Mouse (Mus musculus): ENCODE measurements around the gene Hmcn2.

The Hmcn2 gene

GRCm38 (mm10) chr2:31305684-31306083 is 8.5 kb upstream of the Hmcn2 start:
- no peak for DNase-seq (ENCODE audit: low spot score)

- DNase-seq (ENCODE audit: low spot score) = no peak
Measured at GRCm38 (mm10) chr2:31308257-31308656, 6.0 kb upstream of the Hmcn2 start.

- DNase-seq (ENCODE audit: low spot score) = no peak
Measured at GRCm38 (mm10) chr2:31309549-31309948, 4.7 kb upstream of the Hmcn2 start.

- DNase-seq (ENCODE audit: low spot score) = peak; percentile 53
Measured at GRCm38 (mm10) chr2:31318162-31318561, 3.9 kb downstream of the Hmcn2 start.

GRCm38 (mm10) chr2:31319200-31319599 is 5.0 kb downstream of the Hmcn2 start:
- no peak for DNase-seq (ENCODE audit: low spot score)

- DNase-seq (ENCODE audit: low spot score) = no peak
Measured at GRCm38 (mm10) chr2:31327186-31327585, 13.0 kb downstream of the Hmcn2 start.

- no peak for DNase-seq (ENCODE audit: low spot score)
Measured at GRCm38 (mm10) chr2:31337706-31338330, 23.6 kb downstream of the Hmcn2 start.

- DNase-seq (ENCODE audit: low spot score) = peak; percentile 12
Measured at GRCm38 (mm10) chr2:31339826-31340225, 25.6 kb downstream of the Hmcn2 start.

- DNase-seq (ENCODE audit: low spot score) = no peak
Measured at GRCm38 (mm10) chr2:31341726-31342535, 27.7 kb downstream of the Hmcn2 start.

GRCm38 (mm10) chr2:31346096-31346495 is 31.9 kb downstream of the Hmcn2 start:
- peak; percentile 21 for DNase-seq (ENCODE audit: low spot score)

- no peak for DNase-seq (ENCODE audit: low spot score)
Measured at GRCm38 (mm10) chr2:31348373-31348772, 34.2 kb downstream of the Hmcn2 start.

- no peak for DNase-seq (ENCODE audit: low spot score)
Measured at GRCm38 (mm10) chr2:31348850-31349249, 34.6 kb downstream of the Hmcn2 start.

GRCm38 (mm10) chr2:31356771-31357170 is 42.6 kb downstream of the Hmcn2 start:
- DNase-seq (ENCODE audit: low spot score) = no peak

- no peak for DNase-seq (ENCODE audit: low spot score)
Measured at GRCm38 (mm10) chr2:31359316-31359715, 45.1 kb downstream of the Hmcn2 start.

- no peak for DNase-seq (ENCODE audit: low spot score)
Measured at GRCm38 (mm10) chr2:31367186-31367585, 53.0 kb downstream of the Hmcn2 start.

- DNase-seq (ENCODE audit: low spot score) = no peak
Measured at GRCm38 (mm10) chr2:31371396-31371795, 57.2 kb downstream of the Hmcn2 start.

- no peak for DNase-seq (ENCODE audit: low spot score)
Measured at GRCm38 (mm10) chr2:31372186-31372585, 58.0 kb downstream of the Hmcn2 start.

GRCm38 (mm10) chr2:31374415-31374814 is 60.2 kb downstream of the Hmcn2 start:
- no peak for DNase-seq (ENCODE audit: low spot score)

- no peak for DNase-seq (ENCODE audit: low spot score)
Measured at GRCm38 (mm10) chr2:31376057-31376456, 61.8 kb downstream of the Hmcn2 start.

- no peak for DNase-seq (ENCODE audit: low spot score)
Measured at GRCm38 (mm10) chr2:31377481-31377880, 63.3 kb downstream of the Hmcn2 start.

- DNase-seq (ENCODE audit: low spot score) = no peak
Measured at GRCm38 (mm10) chr2:31381292-31381846, 67.2 kb downstream of the Hmcn2 start.

- no peak for DNase-seq (ENCODE audit: low spot score)
Measured at GRCm38 (mm10) chr2:31382952-31383351, 68.7 kb downstream of the Hmcn2 start.

GRCm38 (mm10) chr2:31416968-31417367 is 102.8 kb downstream of the Hmcn2 start:
- DNase-seq (ENCODE audit: low spot score) = no peak
